Mouse (Mus musculus): Measurements from ENCODE around the gene Jazf1.

The Jazf1 gene

GRCm38 (mm10) chr6:52954441-52954840 lies 114.0 kb downstream of the Jazf1 start:
- DNase-seq: no peak

GRCm38 (mm10) chr6:52952526-52952900 lies 115.9 kb downstream of the Jazf1 start:
- no peak for DNase-seq

GRCm38 (mm10) chr6:52951871-52952525 lies 116.4 kb downstream of the Jazf1 start:
- DNase-seq: no peak

GRCm38 (mm10) chr6:52950371-52950770 lies 118.1 kb downstream of the Jazf1 start:
- DNase-seq: no peak

- no peak for DNase-seq
These were observed 125.9 kb downstream of the Jazf1 start for GRCm38 (mm10) chr6:52942534-52942933.

- no peak for DNase-seq
These were observed 126.3 kb downstream of the Jazf1 start for GRCm38 (mm10) chr6:52942101-52942500.

- no peak for DNase-seq
These were observed 130.5 kb downstream of the Jazf1 start for GRCm38 (mm10) chr6:52937916-52938315.

- no peak for DNase-seq
These were observed 131.4 kb downstream of the Jazf1 start for GRCm38 (mm10) chr6:52936995-52937394.

GRCm38 (mm10) chr6:52934021-52934420 lies 134.4 kb downstream of the Jazf1 start:
- DNase-seq: no peak

GRCm38 (mm10) chr6:52932603-52933178 lies 135.7 kb downstream of the Jazf1 start:
- no peak for DNase-seq

GRCm38 (mm10) chr6:52929358-52929757 lies 139.1 kb downstream of the Jazf1 start:
- DNase-seq: no peak

- DNase-seq: peak; percentile 43
These were observed 141.5 kb downstream of the Jazf1 start for GRCm38 (mm10) chr6:52926947-52927346.

- no peak for DNase-seq
These were observed 142.9 kb downstream of the Jazf1 start for GRCm38 (mm10) chr6:52925458-52926042.

GRCm38 (mm10) chr6:52921248-52921647 lies 147.2 kb downstream of the Jazf1 start:
- no peak for DNase-seq

- no peak for DNase-seq
These were observed 147.7 kb downstream of the Jazf1 start for GRCm38 (mm10) chr6:52920719-52921118.

GRCm38 (mm10) chr6:52919442-52919841 lies 149.0 kb downstream of the Jazf1 start:
- peak; percentile 41 for DNase-seq

GRCm38 (mm10) chr6:52918980-52919379 lies 149.5 kb downstream of the Jazf1 start:
- peak; percentile 93 for DNase-seq

- DNase-seq: no peak
These were observed 151.0 kb downstream of the Jazf1 start for GRCm38 (mm10) chr6:52917471-52917870.

- no peak for DNase-seq
These were observed 151.5 kb downstream of the Jazf1 start for GRCm38 (mm10) chr6:52916836-52917376.

GRCm38 (mm10) chr6:52914921-52915320 lies 153.5 kb downstream of the Jazf1 start:
- DNase-seq: no peak

- peak; percentile 64 for DNase-seq
These were observed 156.1 kb downstream of the Jazf1 start for GRCm38 (mm10) chr6:52912143-52912918.

- peak; percentile 23 for DNase-seq
These were observed 161.6 kb downstream of the Jazf1 start for GRCm38 (mm10) chr6:52906801-52907200.

- peak; percentile 41 for DNase-seq
These were observed 163.3 kb downstream of the Jazf1 start for GRCm38 (mm10) chr6:52905100-52905499.
